Mouse (Mus musculus): ENCODE measurements around the gene Ptprz1.

DNA sequence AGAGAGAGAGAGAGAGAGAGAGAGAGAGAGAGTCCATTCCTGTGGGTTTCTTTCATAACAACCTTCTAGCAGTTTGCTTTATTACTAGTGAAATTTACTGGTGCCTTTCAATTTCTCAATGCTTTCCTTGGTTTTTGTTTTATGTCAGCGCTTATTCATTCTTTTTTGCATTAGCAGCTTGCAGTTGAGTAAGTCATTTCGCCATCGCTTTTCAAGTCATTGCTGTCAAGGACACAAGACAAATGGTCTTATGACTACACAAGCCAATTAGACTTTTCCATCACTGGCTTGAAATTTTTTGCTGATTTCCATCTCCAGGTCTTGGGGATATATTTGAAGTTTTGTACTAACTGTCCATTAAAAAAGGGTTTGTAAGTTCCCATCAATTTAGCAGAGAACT is 68.9 kb downstream of the Ptprz1 start:
- TF ChIP-seq POLR2A (IDR thresholded peaks at IDR 0.05; ENCODE audit: borderline replicate concordance, low read depth, low read length): no peak
- no peak for TF ChIP-seq CTCF (IDR thresholded peaks at IDR 0.05; ENCODE audit: low read depth, low read length)

All from bone marrow macrophage, adult 2 months (primary cell).